Mouse (Mus musculus) midbrain, embryonic 15.5 days (tissue): ENCODE results near the gene Maats1. TPM values are rescaled to one million over a fixed set of nuclear protein-coding genes. Genes with fewer than 3 reads are reported as not detected.
A peak's percentile ranks its signal among the peaks of the same experiment; 100 is the strongest.

ENCODE experiments used
- ATAC-seq: fragments of 200-750 bp; cut with Nextera tagmentation; replicated peaks from 2 replicates; pipeline ENCODE4 v1.8.0; 2017; ENCODE audit warnings: moderate TSS enrichment
- H3K27ac ChIP-seq: fragments of 300-500 bp; sonication (generic); 2 replicates; pipeline ENCODE4 v1.5.1; 2015; ENCODE audit warnings: mild to moderate bottlenecking, inconsistent platforms
- H3K27me3 ChIP-seq: fragments of 300-500 bp; sonication (generic); replicated peaks from 2 replicates; pipeline ENCODE4 v1.6.1; 2015; ENCODE audit warnings: inconsistent platforms
- H3K36me3 ChIP-seq: fragments of 300-500 bp; sonication (generic); replicated peaks from 2 replicates; pipeline ENCODE4 v1.6.1; 2015; ENCODE audit warnings: inconsistent platforms
- H3K4me1 ChIP-seq: fragments of 300-500 bp; sonication (generic); 2 replicates; pipeline ENCODE4 v1.6.1; 2015; ENCODE audit warnings: inconsistent platforms
- H3K4me2 ChIP-seq: fragments of 300-500 bp; sonication (generic); 2 replicates; pipeline ENCODE4 v1.6.1; 2015; ENCODE audit warnings: inconsistent platforms, mild to moderate bottlenecking, moderate library complexity
- H3K4me3 ChIP-seq: fragments of 300-500 bp; sonication (generic); 2 replicates; pipeline ENCODE4 v1.5.1; 2015; ENCODE audit warnings: mild to moderate bottlenecking, inconsistent platforms
- H3K9ac ChIP-seq: fragments of 300-500 bp; sonication (generic); 2 replicates; pipeline ENCODE4 v1.6.1; 2015; ENCODE audit warnings: mild to moderate bottlenecking, inconsistent platforms
- H3K9me3 ChIP-seq: fragments of 300-500 bp; sonication (generic); 2 replicates; pipeline ENCODE4 v1.6.1; 2016; ENCODE audit warnings: inconsistent platforms
- WGBS: fragments of 180-500 bp; shearing (Covaris S2); methylation state at CpG from one replicate; pipeline ENCODE4 v1.1.7; 2015; ENCODE audit warnings: mixed read lengths; 5-methylcytosine and 5-hydroxymethylcytosine counted together
- polyA plus RNA-seq: library from polyadenylated mRNA; unstranded; fragments of >200 nt; fragmentation: Nextera tagmentation; extraction: Ambion mirVana; gene quantifications from 2 replicates; pipeline ENCODE4 v1.2.1, GENCODE M21; 2015

Gene Maats1
- polyA plus RNA-seq, 1 experiment from 2014 or later: 1.1 TPM

DNA sequence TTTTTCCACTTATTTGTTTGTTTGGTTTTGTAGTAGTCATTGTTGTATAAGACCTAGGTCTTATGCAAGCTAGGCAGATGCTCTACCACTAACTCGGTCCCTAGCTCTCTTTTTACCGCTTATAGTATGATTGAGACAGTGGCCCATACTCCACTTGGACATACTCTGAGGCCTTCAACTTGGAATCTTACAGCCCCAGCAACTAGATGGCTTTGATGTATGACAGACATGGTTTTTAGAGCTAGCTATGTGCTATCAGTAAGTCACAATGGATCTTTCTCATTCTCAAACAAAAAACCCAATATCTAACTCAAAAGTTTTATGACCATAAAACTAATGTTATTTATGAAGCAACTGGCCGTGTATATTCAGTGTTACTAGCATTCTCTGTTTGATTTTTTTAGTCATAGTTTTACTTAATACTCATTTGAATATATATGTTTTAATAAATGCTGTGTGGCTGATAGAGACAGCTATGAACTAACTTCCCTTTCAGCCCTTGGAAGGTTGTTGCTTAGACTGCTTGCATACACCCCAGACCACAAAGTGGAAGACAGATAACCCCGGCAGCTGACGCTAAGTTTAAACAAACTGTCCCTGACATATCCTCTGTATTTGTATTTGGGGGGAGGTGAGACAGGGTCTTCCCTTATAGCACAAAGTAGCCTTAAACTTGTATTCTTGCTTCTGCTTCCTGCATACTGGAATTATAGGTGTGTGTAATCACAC is 12.4 kb upstream of the Maats1 start:
- H3K4me2 ChIP-seq: no peak overlapping the region
- H3K36me3 ChIP-seq: peaks cover 15% of the 10 kb centered on the region; the same call in 1 of the 2 replicates
- H3K9me3 ChIP-seq: no peaks in the 10 kb centered on the region
- no peak overlapping the region for H3K4me3 ChIP-seq
- H3K27me3 ChIP-seq: no peaks in the 10 kb centered on the region
- ATAC-seq: no peak
- 93% methylated on average over 5 of the region's 5 CpGs for WGBS
- no peak overlapping the region for H3K27ac ChIP-seq
- H3K4me1 ChIP-seq: no peaks in the 10 kb centered on the region
- H3K9ac ChIP-seq: no peak overlapping the region

DNA sequence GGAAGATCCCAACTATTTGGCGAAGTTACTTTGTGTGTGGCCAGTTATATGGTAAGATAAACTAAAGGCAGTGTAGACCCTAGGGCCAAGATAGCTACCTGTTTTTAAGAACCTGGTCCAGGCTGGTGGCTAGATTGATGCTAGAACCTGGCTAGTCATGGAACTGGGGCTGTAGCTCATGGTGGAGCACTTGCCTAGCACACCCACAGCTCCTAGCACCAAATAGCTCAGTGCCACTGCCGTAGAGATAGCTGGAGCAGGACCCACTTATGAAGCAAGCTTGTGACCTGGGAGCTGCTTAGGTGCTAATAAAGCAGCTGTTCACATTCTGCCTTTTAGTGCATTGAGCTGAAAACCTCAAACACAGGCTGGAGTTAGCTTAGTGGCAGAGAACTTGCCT is 11.7 kb upstream of the Maats1 start:
- Histone ChIP-seq H3K36me3 (peaks cover 18% of the 10 kb centered on the region; the same call in 1 of the 2 replicates), H3K9me3 (no peaks in the 10 kb centered on the region), H3K4me1 (no peaks in the 10 kb centered on the region), H3K4me3 (no peak overlapping the region), H3K4me2 (no peak overlapping the region), H3K27me3 (no peaks in the 10 kb centered on the region), H3K27ac (no peak overlapping the region), H3K9ac (no peak overlapping the region)
- WGBS: 94% methylated on average over 2 of the region's 2 CpGs
- no peak for ATAC-seq

DNA sequence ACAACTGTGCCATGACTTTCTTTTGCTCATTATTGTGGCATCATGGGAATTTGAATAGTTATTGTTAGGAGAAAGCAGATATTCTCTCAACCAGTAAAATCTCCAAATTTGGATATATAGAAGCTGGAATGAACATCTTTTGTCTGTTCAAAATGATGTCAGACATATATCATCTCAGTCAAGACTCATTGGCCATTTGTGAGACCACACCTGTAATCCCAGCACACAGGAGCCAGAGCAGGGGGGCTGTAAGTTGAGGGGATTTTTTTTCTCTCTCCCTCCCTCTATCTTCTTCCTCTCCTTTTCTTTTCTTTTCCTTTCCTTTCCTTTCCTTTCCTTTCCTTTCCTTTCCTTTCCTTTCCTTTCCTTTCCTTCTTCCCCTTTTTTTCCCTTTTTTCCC is 10.9 kb upstream of the Maats1 start:
- no peak for ATAC-seq
- Histone ChIP-seq H3K4me2 (no peak overlapping the region), H3K27ac (no peak overlapping the region), H3K9ac (no peak overlapping the region), H3K27me3 (no peaks in the 10 kb centered on the region), H3K4me3 (no peak overlapping the region), H3K36me3 (peaks cover 18% of the 10 kb centered on the region; the same call in 1 of the 2 replicates), H3K9me3 (no peaks in the 10 kb centered on the region), H3K4me1 (peaks cover 5% of the 10 kb centered on the region)

DNA sequence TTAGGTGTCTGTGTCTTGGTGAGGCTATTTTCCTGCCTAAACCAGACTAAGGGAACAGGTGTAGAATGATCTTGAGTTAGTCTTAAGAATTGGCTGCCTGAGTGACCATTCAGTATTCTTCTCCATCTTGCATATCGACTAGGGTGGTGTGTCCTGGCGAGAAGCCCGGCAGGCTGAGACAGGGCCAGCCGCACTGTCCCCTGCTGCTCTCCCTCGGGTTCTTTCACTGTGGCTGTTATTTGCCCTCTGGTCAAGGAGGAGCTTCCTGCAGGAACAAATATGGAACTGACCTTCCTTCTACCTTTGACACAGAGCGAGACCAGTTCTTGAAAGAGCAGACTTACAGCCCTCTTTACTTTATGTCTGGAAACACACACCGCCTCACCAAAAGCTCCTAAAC is 10.1 kb upstream of the Maats1 start:
- no peak overlapping the region for H3K27ac ChIP-seq
- no peak overlapping the region for H3K9ac ChIP-seq
- H3K36me3 ChIP-seq: peaks cover 18% of the 10 kb centered on the region; the same call in 1 of the 2 replicates
- H3K9me3 ChIP-seq: no peaks in the 10 kb centered on the region
- H3K4me3 ChIP-seq: no peak overlapping the region
- no peaks in the 10 kb centered on the region for H3K27me3 ChIP-seq
- peaks cover 11% of the 10 kb centered on the region for H3K4me1 ChIP-seq
- no peak for ATAC-seq
- H3K4me2 ChIP-seq: no peak overlapping the region
- WGBS: 86% methylated on average over 7 of the region's 7 CpGs

DNA sequence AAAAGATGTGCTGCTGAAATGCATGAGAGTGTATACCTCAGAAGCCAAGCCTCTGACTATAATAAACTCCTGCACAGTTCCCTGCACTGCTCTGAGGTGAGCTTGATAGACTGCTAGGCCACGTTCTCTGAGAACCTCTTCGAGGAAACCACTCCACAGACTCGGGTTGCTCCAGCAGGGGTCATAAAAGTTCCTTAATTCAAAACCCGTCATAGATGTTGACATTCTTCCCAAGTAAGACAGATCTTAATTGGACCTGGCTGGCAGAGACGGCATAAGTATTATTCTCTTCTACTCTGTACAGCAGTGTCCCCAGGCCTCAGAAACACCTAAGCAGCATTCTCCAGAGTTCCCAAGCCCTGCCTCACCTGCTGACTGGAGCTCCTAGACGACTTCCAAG is 9.0 kb upstream of the Maats1 start:
- H3K27me3 ChIP-seq: no peaks in the 10 kb centered on the region
- WGBS: 88% methylated on average over 6 of the region's 6 CpGs
- H3K27ac ChIP-seq: no peak overlapping the region
- peaks cover 11% of the 10 kb centered on the region for H3K4me1 ChIP-seq
- no peaks in the 10 kb centered on the region for H3K9me3 ChIP-seq
- H3K9ac ChIP-seq: no peak overlapping the region
- H3K4me3 ChIP-seq: no peak overlapping the region
- ATAC-seq: no peak
- H3K4me2 ChIP-seq: no peak overlapping the region
- peaks cover 18% of the 10 kb centered on the region; the same call in 1 of the 2 replicates for H3K36me3 ChIP-seq

DNA sequence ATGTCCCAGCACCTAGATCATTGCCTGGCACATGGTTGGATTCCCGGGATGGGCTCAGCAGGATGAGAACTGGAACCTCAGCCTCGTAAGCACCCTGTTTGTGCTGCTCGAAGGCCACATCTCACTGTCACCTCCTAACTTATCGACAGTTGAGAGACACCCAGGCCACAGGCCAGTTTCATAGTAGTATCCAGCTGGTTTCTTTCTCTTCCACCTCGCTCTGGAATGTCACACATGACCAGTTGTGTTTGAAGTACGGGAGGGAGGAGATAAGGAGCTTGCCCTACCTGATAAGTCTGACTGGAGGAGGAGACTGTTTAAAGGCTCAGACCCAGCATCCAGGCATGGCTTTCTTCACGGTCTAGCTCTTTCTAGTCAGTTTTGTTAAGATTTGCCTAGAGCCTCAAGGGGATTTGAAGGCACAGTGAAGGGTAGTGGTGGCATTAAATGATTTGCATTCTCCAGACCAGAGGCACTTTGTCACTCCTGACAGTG is 8.5 kb upstream of the Maats1 start:
- ATAC-seq: no peak
- Histone ChIP-seq H3K4me2 (no peak overlapping the region), H3K27ac (no peak overlapping the region), H3K36me3 (peaks cover 18% of the 10 kb centered on the region; the same call in 1 of the 2 replicates), H3K9me3 (no peaks in the 10 kb centered on the region), H3K9ac (no peak overlapping the region), H3K4me1 (peaks cover 11% of the 10 kb centered on the region), H3K4me3 (no peak overlapping the region), H3K27me3 (no peaks in the 10 kb centered on the region)
- WGBS: 93% methylated on average over 7 of the region's 7 CpGs

DNA sequence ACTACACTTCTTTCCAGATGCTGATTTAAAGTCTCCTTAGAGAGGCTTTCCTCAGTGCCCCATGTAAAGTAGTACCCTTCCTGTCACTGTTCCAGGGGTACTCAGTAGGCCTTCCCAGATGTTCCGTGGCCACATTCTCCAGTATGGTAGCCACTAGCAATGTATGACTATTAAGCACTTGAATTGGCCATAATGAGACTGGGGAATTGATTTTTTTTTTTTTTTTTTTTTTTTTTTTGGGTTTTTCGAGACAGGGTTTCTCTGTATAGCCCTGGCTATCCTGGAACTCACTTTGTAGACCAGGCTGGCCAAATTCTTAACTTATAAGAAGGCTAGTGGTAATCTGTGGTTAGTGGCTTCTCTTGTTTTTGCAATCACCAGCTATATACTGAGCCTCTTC is 7.9 kb upstream of the Maats1 start:
- 81% methylated on average over 2 of the region's 2 CpGs for WGBS
- H3K4me1 ChIP-seq: peaks cover 11% of the 10 kb centered on the region
- no peak overlapping the region for H3K4me2 ChIP-seq
- no peak overlapping the region for H3K4me3 ChIP-seq
- H3K27me3 ChIP-seq: no peaks in the 10 kb centered on the region
- H3K36me3 ChIP-seq: peaks cover 18% of the 10 kb centered on the region; the same call in 1 of the 2 replicates
- ATAC-seq: no peak
- H3K9me3 ChIP-seq: no peaks in the 10 kb centered on the region
- H3K9ac ChIP-seq: no peak overlapping the region
- H3K27ac ChIP-seq: no peak overlapping the region

DNA sequence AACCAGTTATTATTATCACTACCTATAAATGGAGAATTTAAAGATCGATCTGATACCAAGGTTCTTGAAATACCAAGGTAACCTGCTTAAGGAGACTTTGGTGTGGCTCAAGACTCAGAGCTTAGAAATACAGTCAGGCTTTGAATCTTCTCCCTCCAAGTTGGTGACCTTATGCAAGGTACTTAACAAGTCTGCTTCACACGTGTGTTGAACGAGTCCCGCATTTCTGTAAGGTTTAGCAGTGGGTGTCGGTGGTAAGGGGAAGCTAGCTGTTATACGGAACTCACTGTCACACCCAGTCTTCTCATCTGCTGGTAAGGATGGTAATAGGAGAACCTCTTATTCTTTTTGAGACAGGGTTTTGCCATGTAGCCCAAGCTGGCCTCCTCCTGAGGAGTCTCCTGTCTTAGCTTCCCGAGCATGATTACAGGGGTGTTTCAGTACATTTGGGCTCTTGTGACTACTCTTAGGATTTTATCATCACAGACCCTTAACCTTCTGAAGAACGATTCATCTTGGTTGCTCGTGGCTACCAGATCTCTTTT is 6.3 kb upstream of the Maats1 start:
- Histone ChIP-seq H3K36me3 (peaks cover 18% of the 10 kb centered on the region; the same call in 1 of the 2 replicates), H3K27me3 (no peaks in the 10 kb centered on the region), H3K9ac (no peak overlapping the region), H3K27ac (no peak overlapping the region), H3K4me3 (no peak overlapping the region), H3K9me3 (no peaks in the 10 kb centered on the region), H3K4me2 (no peak overlapping the region), H3K4me1 (peaks cover 11% of the 10 kb centered on the region)
- ATAC-seq: no peak
- 95% methylated on average over 9 of the region's 9 CpGs for WGBS

DNA sequence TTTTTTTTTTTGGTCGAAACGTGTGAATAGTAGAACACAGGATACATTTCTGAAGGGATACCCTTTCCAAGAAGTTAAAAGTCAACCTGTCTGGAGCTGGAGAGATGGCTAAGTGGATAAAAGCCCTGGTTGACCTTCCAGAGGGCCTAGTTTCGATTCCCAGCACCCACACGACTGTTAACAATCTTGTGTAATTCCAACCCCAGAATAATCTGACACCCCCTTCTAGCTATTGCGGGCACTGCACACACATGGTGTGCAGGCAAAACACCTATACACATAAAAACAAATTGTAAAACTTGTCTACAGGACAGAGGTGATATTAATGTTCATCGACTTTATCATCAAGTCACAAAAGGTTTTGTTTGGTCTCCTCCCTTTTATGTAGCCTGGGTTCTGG is 5.6 kb upstream of the Maats1 start:
- H3K9me3 ChIP-seq: no peaks in the 10 kb centered on the region
- H3K4me3 ChIP-seq: peak overlapping the region; percentile 90
- peaks cover 11% of the 10 kb centered on the region for H3K4me1 ChIP-seq
- H3K9ac ChIP-seq: peak overlapping the region; percentile 86; the same call in 1 of the 2 replicates
- peaks cover 18% of the 10 kb centered on the region; the same call in 1 of the 2 replicates for H3K36me3 ChIP-seq
- no peak overlapping the region for H3K27ac ChIP-seq
- peak overlapping the region; percentile 75 for H3K4me2 ChIP-seq
- 60% methylated on average over 6 of the region's 6 CpGs for WGBS
- H3K27me3 ChIP-seq: no peaks in the 10 kb centered on the region
- no peak for ATAC-seq

DNA sequence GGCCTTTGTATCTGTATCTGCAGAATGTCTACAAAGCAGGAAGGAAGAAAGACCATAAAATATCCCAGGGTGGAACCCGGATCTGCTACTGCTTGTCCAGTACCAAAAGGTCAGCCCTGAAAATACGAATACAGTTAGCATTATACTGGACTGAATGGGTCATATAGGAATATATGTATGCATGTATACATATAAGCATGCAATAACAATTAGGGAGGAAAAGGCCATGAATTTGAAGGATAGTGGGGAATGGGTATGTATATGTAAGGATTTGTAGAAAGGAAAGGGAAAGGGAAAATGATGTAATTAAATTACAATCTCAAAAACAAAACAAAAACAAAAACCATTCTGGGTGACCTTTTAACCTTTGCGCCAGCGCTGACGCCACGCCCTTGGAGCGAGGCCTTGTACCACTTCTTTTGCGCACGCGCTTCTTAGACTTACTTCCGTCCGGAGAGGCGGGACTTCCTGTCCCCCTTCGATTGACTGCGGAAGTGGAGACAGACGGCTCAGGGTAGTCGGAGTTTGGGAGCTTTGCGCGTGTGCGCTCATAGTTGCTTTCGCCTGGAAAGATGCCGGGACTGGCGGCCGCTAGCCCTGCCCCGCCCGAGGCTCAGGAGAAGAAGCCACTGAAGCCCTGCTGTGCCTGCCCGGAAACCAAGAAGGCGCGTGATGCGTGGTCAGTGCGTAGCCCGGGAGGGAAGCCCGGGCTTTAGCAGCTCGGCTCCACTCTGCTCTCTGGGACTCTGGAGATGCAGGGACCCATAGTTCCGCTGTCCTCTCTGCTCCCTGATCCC is 4.8 kb upstream of the Maats1 start, which contains the start of the genes Cox17 and Gm21987:
TSS of gene Cox17 (plus strand) at position 463 of the 797 bp plus-strand sequence.
TSS of gene Gm21987 (plus strand) at position 512 of the 797 bp plus-strand sequence.
- Histone ChIP-seq H3K9ac (peak within 1 kb of the TSS; percentile 86), H3K36me3 (peaks cover 15% of the 10 kb centered on the region; the same call in 1 of the 2 replicates), H3K4me2 (peak within 1 kb of the TSS; percentile 75), H3K4me1 (peaks cover 13% of the 10 kb centered on the region), H3K4me3 (peak within 1 kb of the TSS; percentile 90), H3K27ac (peak within 1 kb of the TSS; percentile 83), H3K27me3 (no peaks in the 10 kb centered on the region), H3K9me3 (no peaks in the 10 kb centered on the region)
- 3% methylated on average over 35 of the region's 35 CpGs for WGBS
- ATAC-seq: peak; percentile 98

DNA sequence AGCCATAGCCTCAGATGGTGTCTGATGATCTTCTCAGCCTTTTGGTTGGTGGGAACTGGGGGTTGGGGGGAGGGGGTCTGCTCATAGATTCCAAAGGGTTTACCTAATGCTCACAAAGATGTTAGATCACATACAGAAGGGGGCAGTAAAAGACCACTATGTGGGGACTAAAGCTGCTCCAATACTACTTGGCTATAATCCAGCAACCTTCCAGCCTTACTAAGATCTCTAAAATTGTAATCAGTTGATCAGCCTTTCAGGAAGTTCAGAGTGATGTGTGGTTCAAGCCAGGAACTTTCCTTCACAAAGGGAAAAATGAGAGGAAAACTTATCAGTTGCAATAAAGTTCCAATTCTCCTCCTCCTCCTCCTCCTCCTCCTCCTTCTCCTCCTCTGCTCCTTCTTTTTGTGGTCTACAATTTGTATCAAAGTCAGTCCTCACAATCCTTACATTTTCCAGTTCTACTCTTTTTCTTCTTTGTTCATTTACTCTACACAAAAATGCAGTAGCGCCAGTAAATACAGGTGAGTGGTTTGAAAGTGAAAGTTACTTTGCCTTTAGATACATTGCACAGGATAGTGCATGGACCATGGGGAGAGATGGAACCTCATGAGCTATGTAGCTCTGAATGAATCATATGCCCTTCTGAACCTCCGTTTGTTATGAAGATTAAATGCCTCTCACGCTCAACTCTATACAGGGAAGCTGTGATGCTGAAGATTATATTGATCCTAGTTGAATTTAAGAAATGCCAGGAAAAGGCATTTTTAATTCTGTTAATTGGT is 3.2 kb upstream of the Maats1 start:
- Histone ChIP-seq H3K27ac (no peak overlapping the region), H3K36me3 (peaks cover 3% of the 10 kb centered on the region; the same call in 1 of the 2 replicates), H3K4me1 (peaks cover 17% of the 10 kb centered on the region), H3K4me3 (no peak overlapping the region), H3K9me3 (no peaks in the 10 kb centered on the region), H3K27me3 (no peaks in the 10 kb centered on the region), H3K9ac (no peak overlapping the region), H3K4me2 (no peak overlapping the region)
- ATAC-seq: no peak
- 89% methylated on average over 3 of the region's 3 CpGs for WGBS
